Mouse (Mus musculus) WW6 (cell line): Measurements from ENCODE around the gene Samd14.
"Not testable (repeated sequence)": the region's sequence is repeated elsewhere in the genome, so short reads cannot be mapped to it uniquely, and the experiment has no call there.

Experiments used
- DNase-seq: peaks from one replicate; pipeline ENCODE4 v3.0.0-alpha.2; 2013; ENCODE audit warnings: low read depth, low spot score

Gene Samd14

DNA sequence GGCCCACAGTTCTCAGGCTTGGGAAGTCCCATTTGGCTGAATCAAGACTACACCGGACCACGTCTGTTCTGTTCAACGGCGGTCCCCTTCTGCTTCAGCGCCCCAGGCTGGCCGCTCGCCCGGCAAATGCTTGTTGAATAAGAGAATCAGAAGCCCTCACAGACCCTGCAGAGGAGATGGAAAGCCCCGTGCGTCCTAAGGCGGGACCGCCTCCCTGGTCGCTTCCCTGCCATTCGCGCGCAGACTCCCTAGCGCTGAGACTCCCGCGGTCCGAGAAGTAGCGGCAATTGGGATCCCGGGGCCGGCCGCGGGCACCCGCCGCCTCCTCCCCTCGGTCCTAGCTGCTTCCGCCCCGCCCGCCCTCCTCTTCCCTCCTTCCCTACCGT lies at the start of gene Samd14:
Samd14 (plus strand) TSS at position 251 of the 386 bp plus-strand sequence.
- DNase-seq, result no peak

DNA sequence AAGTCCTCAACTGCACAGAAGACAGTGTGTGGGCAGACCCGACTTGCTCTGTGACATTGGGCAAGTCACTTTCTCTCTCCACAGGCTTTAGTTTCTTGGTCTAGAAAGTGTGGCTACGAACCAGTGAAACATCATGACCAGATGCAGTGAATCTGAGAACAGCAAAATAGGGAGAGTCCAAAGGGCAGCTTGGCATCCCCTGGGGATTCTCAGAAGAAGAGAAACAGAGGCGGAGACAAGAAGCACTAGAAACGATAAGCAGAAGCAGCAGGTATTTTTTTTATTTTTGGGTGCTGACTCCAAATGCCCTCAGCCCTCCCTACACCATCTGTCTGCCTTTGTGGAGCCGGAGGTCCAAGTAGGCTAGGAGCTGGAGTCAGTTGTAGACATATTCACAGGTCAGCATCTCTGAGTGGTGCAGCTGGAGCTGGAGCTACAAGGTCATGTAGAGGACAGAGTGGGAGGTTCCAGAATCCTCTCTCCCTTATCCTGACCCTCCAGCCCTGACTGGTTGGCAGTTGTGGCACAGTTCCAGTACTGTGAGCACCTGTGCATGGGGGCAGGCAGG lies 47.1 kb upstream of the Samd14 start:
- DNase-seq, result no peak

GRCm38 (mm10) chr11:94967419-94967818 lies 42.3 kb upstream of the Samd14 start, which contains the start of gene Hils1:
Hils1 (plus strand) TSS chr11:94967593.
- no peak for DNase-seq

GRCm38 (mm10) chr11:94968187-94968586 lies 41.5 kb upstream of the Samd14 start:
- DNase-seq, result no peak

GRCm38 (mm10) chr11:94969709-94970108 lies 40.0 kb upstream of the Samd14 start:
- not testable (repeated sequence) for DNase-seq

- no peak for DNase-seq
These were observed 39.3 kb upstream of the Samd14 start for GRCm38 (mm10) chr11:94970210-94970943.

DNA sequence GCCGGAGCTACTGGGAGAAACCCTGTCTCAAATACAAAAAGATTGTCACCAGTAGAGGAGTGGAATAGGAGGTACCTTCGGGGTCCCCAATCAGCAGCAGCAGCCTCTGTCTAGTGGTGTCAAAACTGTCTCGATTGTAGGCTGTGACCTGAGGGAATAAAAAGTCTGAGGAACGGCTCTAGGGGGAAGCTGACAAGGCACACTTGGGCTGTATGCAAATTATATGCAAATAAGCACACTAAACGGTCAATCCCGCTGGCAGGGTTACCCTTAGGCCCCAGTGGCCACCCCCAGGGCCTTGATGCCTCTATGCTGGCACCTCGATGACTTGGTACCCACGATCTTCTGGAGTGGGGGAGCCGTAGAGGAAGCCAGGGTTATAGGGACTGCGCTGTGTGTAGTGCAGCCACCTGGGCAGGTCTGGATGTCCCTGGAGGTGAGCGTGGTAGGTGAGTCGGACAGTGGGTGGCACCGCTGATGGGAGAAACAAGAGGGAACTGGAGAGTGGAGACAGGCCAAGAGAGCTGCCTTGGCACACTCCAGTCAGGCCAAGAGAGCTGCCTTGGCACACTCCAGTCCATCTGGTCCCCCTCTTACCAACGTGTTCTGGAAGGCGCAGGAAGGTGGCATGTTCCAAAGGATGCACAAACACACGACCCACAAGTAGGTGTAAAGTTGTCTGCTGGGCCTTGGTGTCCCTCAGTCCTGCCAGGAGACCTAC lies 37.6 kb upstream of the Samd14 start:
- no peak for DNase-seq

DNA sequence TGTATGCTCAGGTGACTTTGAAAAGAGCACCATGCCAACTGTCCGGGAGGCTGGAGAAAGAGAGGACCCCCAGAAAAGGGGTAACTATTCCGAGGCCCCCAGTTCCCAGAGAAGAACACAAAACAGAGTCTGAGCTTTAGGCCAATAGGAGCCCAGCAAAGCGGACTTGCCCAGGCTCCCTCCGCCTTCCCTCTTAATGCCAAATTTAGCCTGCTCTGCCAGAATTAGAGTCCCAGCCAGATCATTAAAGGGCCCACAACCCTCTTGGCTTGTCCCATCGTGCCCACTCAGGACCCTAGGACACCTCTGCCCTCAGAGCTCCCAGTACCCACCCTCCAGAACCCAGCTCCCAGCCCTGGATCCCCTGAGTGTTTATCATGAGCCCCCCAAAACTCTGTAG lies 36.8 kb upstream of the Samd14 start:
- no peak for DNase-seq

GRCm38 (mm10) chr11:94973313-94973712 lies 36.4 kb upstream of the Samd14 start:
- no peak for DNase-seq

GRCm38 (mm10) chr11:94974951-94975350 lies 34.7 kb upstream of the Samd14 start:
- DNase-seq, result no peak

- DNase-seq, result no peak
These were observed 33.5 kb upstream of the Samd14 start, which contains the start of gene Sgca for GRCm38 (mm10) chr11:94976199-94976598. Sgca (minus strand) TSS chr11:94976327.

DNA sequence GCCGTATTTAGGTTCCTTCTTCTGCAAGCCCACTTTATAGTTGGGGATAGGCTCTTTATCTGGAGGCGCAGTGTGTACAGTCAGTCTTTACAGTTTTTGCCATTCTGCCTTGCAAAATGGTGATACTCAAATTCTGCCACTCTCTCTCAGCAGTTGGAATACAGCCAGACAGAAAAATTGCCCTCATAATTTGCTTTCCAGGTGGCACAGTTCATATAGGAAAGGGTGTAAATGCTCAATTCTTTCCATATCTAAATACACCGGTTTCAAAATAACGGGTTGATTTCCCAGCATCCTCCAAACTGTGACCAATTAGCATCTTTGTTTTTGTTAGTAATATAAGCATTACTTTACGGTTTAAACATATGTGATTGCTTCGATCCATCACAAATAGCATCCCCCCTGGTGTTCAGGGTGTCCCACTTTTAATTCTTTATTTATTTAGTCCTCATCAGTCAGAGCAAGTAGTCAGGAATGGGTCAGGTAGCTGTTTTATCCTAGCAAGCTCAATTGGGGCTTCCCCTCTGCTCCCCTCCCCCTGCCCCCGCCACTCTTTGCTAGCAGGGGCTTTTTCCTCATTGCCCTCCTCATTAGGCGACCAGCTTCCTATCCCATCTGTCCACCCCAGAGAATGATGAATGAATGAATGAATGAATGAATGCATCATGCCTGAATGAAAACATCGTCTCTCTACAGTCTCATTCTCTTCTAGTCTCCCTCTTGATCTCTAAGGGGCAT lies 31.3 kb upstream of the Samd14 start:
- no peak for DNase-seq

DNA sequence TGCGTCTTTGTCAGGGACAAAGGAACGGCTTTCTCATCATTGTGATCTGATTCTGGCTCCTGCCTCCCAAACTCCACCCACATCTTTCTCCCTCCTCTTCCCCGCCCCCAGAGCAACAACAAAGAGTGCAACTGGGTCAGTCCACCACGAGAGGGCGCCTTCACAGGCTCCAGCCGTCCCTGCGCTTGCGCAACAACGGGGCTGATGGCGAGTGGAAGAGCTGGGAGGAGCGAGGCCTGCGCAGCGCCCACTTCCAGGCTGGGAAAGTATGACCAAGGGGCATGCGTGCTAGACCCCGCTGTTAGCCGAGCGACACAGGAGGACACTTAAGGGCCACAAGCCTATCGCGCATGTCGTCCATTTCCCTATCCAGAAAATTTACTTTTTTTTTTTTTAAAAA lies 30.7 kb upstream of the Samd14 start:
- peak; percentile 89 for DNase-seq

DNA sequence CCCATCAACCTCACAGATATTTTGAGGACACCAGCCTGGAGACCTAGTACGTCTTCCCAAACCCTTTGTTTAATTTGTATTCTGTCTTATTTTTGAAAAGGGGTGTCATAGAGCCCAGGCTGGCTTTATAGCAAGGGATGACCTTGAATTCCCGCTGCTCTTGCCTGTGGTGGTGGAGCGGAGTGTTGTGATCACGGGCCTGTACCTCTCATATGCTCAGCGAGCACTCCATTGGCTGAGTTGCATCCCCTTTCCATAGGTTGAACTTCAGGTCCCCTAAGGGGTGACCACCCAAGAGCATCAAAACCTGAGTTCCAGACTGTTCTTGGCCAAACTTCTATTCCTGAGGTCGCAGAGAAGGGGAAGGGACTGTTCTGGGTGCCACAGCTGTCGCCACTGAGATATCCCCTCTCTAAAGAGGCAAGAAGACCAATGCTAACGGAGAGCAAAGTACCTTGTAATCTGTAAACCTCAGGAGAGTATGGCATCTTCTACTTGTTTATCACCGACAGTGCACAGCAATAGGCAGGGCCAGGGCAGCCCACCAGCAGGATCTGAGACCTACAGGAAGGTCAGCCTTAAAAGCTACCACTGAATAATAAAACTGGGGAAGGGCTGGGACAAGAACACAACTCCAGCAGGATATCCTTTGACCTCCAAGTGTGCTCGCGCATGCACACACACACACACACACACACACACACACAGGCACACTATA lies 30.1 kb upstream of the Samd14 start:
- DNase-seq, result no peak

DNA sequence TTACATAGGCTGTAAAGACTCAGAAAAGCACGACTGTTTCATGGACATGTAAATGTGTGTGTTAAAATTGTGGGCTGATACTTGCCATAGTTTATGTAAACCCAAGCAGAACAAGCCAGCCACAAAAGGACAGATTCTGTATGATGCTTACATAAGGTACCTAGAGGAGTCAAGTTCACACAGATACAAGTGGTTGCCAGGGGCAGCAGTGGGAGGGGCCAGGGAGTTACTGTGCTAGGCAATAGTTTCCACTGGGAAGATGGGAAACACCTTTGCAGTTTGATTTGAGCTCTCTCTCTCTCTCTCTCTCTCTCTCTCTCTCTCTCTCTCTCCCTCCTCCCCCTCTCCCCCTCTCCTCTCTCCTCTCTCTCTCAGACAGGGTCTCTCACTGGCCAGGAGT lies 24.5 kb upstream of the Samd14 start:
- DNase-seq, result no peak

DNA sequence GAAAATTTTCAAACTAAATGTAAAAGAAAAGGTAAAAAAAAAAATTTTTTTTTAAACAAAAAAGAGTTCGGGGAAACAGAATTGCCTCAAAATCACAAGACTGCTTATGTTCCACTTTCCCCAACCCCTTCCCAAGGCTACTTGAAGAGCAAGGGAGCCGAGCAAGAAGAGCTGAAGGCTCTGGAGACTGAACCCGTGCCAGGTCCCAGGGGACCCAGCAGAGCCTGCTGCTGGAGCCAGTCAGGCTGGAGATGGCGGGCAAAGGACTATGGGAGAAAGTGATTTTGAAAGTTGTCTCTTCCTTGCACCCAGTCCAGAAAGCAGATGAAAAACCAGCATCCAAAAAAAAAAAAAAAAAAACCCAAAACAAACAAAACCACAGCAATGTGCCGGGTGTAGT lies 23.9 kb upstream of the Samd14 start:
- DNase-seq, result no peak

- no peak for DNase-seq
These were observed 23.2 kb upstream of the Samd14 start for GRCm38 (mm10) chr11:94986435-94986834.

GRCm38 (mm10) chr11:94987341-94987740 lies 22.3 kb upstream of the Samd14 start:
- DNase-seq, result no peak

DNA sequence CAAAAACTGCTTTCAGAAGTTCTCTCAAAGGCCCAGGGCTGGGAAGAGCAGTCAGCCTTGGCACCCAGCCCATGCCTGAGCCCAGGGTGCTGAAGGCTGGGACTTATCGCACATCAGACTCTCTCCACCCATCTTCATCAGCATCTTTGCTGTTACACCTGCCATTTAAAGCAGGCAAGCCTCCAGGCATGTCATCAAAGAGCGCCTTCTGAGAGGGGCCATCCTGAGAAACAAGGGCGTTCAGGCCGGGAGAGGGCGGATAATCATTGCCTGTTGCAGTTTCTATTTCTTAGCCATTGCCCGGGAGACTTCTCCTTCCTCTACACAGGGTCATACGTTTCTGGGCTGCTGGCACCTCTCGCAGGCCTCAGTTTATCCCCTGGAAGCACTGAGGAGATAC lies 21.8 kb upstream of the Samd14 start:
- DNase-seq, result no peak

DNA sequence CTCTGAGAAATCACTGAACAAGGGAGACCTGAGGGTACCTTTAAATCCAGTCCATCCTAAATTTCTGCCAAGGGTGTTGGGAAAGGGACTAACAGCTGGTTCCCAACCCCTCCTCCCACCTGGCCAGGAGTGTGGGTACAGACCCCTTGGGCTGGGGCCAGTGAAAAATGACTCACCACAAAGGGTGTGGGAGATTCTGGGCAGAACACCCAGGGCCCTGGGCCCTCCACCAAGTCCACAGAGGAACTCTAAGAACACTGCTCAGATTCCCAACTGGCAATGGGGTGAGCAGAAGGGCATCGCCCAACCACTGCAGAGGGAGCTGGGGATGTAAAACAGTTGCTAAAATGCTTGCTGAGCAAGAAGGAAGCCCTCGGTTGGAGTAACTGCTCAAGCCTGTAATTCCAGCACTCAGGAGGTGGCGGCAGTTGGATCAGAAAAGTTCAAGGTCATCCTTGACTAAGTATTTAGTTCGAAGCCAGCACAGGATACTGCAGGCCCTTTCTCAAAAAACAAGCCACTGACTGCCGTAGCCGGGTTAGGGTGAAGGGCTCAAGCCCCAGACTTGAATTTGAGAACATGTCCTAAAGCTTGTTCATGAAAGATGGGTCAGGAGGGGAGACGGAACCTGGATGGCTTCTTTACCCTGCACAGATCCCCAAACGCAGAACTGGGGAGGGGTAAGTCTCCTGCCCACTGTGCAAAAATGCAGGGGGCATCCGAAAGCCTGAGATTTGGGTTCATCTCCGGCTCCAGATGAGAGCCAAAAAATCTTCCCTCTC lies 20.7 kb upstream of the Samd14 start:
- DNase-seq, result no peak
